Mouse (Mus musculus) midbrain, postnatal 0 days (tissue): ENCODE measurements around the gene Abhd5. TPM values are rescaled to one million over a fixed set of nuclear protein-coding genes. Genes with fewer than 3 reads are reported as not detected.

Source experiments
- ATAC-seq: fragments of 200-750 bp; cut with Nextera tagmentation; 2 replicates; pipeline ENCODE4 v1.8.0; 2017; ENCODE audit warnings: moderate number of reproducible peaks, mild to moderate bottlenecking, moderate TSS enrichment, moderate library complexity; ENCODE audit not compliant: low FRiP score
- DNase-seq: peaks from one replicate; pipeline ENCODE4 v3.0.0-alpha.2; 2015; ENCODE audit warnings: low spot score
- H3K27ac ChIP-seq: fragments of 300-500 bp; sonication (generic); 2 replicates; pipeline ENCODE4 v1.5.1; 2014; ENCODE audit warnings: low read depth, mild to moderate bottlenecking, low read length, mixed read lengths
- H3K27me3 ChIP-seq: fragments of 300-500 bp; sonication (generic); 2 replicates; pipeline ENCODE4 v1.6.1; 2014; ENCODE audit warnings: low read length, control low read depth, mixed read lengths; ENCODE audit not compliant: insufficient read depth
- H3K36me3 ChIP-seq: fragments of 300-500 bp; sonication (generic); 2 replicates; pipeline ENCODE4 v1.6.1; 2014; ENCODE audit warnings: low read length, control low read depth, mixed read lengths; ENCODE audit not compliant: insufficient read depth
- H3K4me1 ChIP-seq: fragments of 300-500 bp; sonication (generic); 2 replicates; pipeline ENCODE4 v1.6.1; 2014; ENCODE audit warnings: mild to moderate bottlenecking, control low read depth, antibody characterized with exemption, low read length, mixed read lengths; ENCODE audit not compliant: insufficient read depth
- H3K4me2 ChIP-seq: fragments of 300-500 bp; sonication (generic); 2 replicates; pipeline ENCODE4 v1.6.1; 2014; ENCODE audit warnings: low read depth, mild to moderate bottlenecking, low read length, mixed read lengths; ENCODE audit not compliant: poor library complexity, severe bottlenecking
- H3K4me3 ChIP-seq: fragments of 300-500 bp; sonication (generic); 2 replicates; pipeline ENCODE4 v1.5.1; 2014; ENCODE audit warnings: low read depth, mild to moderate bottlenecking, low read length, moderate library complexity
- H3K9ac ChIP-seq: fragments of 300-500 bp; sonication (generic); replicated peaks from 2 replicates; pipeline ENCODE4 v1.6.1; 2014; ENCODE audit warnings: mild to moderate bottlenecking, low read length, moderate library complexity, mixed read lengths; ENCODE audit not compliant: poor library complexity, severe bottlenecking
- H3K9me3 ChIP-seq: fragments of 300-500 bp; sonication (generic); 2 replicates; pipeline ENCODE4 v1.6.1; 2016; ENCODE audit warnings: low read length, control low read depth
- CTCF ChIP-seq: IDR thresholded peaks from 2 replicates; pipeline ENCODE4 v1.5.1; 2016; ENCODE audit warnings: antibody characterized with exemption, mild to moderate bottlenecking
- WGBS: fragments of 180-500 bp; shearing (Covaris S2); extraction: QIAGEN DNeasy Blood & Tissue Kit; methylation state at CpG from one replicate; pipeline ENCODE4 v1.1.7; 2014; 5-methylcytosine and 5-hydroxymethylcytosine counted together
- polyA plus RNA-seq: library from polyadenylated mRNA; unstranded; fragments of >200 nt; fragmentation: Nextera tagmentation; extraction: Ambion mirVana; gene quantifications from 2 replicates; pipeline ENCODE4 v1.2.1, GENCODE M21; 2015
- total RNA-seq: library from RNA; depleted of rRNA; stranded (reverse); fragments of >200 nt; gene quantifications from 2 replicates; pipeline ENCODE4 v1.2.3, GENCODE M21; 2014; rRNA removed

Gene Abhd5
- total and polyA plus RNA-seq, 2 experiments from 2014 or later, result 24.3 to 52.2 TPM

DNA sequence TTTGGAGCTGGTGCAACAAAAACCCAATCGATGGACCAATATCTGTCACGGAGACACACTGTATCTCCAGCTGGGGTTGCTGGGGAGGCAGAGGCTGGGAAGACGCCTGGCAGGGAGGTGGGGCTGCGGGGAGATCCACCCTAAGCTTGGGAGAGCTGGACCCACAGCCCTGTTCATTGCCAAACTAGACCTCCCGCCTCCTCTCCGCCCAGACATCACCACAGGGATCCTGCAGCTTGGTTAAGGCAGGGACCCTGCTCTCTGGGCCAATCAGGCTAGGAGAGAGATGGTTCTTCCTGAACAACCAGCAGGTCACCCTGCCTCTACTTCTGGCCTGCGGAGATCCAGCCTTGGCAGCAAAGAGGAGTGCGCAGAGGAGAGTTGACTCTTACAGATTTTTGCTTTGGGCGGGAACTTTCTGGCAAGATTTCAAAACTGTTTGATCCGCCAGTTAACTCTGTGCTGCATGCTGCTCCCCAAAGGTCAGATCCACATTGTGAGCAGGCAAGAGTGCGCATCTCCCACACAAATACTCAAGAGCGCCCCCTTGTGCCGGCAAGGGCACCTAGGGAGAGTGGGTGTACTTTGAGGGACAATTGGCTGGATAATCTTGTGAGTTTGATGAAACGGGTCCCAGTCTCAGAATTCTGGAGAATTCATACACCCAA is 73.7 kb downstream of the Abhd5 start:
- no peaks in the 10 kb centered on the region for H3K36me3 ChIP-seq
- H3K9ac ChIP-seq, result no peak overlapping the region
- no peaks in the 10 kb centered on the region for H3K27me3 ChIP-seq
- no peak for ATAC-seq
- TF ChIP-seq CTCF, result peak; percentile 50
- H3K4me3 ChIP-seq, result no peak overlapping the region
- H3K27ac ChIP-seq, result no peak overlapping the region
- no peaks in the 10 kb centered on the region for H3K4me1 ChIP-seq
- 48% methylated on average over 14 of the region's 14 CpGs for WGBS
- DNase-seq, result peak; percentile 7
- H3K9me3 ChIP-seq, result no peaks in the 10 kb centered on the region
- H3K4me2 ChIP-seq, result no peak overlapping the region

DNA sequence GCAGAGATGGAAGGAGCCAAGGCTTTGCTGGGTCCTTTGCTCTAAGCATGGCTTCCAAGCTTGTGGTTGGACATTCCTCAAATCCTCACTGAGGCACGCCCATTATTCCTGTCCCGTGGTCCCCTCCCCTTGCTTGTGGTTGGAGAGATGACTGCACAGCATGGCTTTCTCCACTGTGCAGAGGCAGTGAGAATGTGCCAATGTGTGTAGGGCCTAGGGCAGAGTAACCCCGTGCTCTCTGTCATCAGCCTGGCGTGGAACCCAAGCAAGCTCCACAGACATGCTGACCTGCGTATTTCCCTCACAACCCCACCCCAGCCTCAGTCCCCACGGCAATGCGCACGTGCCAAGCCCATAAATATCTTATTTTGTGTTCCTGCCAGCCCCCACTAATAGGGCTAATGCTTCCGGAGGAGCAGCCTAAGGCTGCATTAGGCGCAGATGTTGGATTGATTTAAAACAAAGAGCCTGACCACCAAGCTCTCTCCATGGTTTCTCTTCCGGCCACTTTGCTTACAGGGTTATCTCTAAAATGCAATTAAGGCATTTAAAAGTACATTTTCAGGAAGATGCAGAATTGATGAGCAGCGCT is 77.7 kb downstream of the Abhd5 start:
- no peak for ATAC-seq
- Histone ChIP-seq H3K36me3 (no peaks in the 10 kb centered on the region), H3K9me3 (no peaks in the 10 kb centered on the region), H3K27ac (no peak overlapping the region), H3K27me3 (no peaks in the 10 kb centered on the region), H3K4me2 (no peak overlapping the region), H3K4me3 (no peak overlapping the region), H3K9ac (no peak overlapping the region), H3K4me1 (no peaks in the 10 kb centered on the region)
- no peak for TF ChIP-seq CTCF
- 83% methylated on average over 12 of the region's 12 CpGs for WGBS
- no peak for DNase-seq

DNA sequence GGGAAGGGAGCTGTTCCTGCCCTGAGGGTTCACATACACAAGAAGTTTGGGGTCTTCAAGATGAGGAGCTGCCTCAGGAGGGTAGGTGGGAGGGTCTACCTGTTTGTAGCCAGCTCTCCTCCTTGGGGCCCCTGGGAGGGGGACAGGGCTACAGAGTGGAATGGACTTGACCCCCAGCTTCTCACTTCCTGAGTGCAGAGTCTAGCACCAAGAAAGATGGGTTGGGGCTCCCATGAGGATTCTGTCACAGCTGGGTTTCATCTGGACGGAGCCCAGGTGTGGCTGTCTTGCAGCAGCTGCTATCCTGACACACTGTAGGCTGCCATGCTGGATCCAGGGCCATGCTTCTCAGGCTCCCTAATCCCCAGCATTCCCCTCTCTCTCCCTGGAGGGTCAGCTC is 78.3 kb downstream of the Abhd5 start:
- no peak for ATAC-seq
- 69% methylated on average over 1 of the region's 1 CpGs for WGBS
- Histone ChIP-seq H3K9ac (no peak overlapping the region), H3K27ac (no peak overlapping the region), H3K36me3 (no peaks in the 10 kb centered on the region), H3K4me2 (no peak overlapping the region), H3K9me3 (no peaks in the 10 kb centered on the region), H3K4me1 (no peaks in the 10 kb centered on the region), H3K27me3 (no peaks in the 10 kb centered on the region), H3K4me3 (no peak overlapping the region)
- no peak for DNase-seq
- no peak for TF ChIP-seq CTCF

Other genes with a start within 250 kb of the Abhd5 start
- gene Snrk, start 234.3 kb upstream of the Abhd5 start, total RNA-seq, result 90.5 and 101 TPM in 2 replicates
- gene Snrk, start 234.3 kb upstream of the Abhd5 start, polyA plus RNA-seq, result 77.2 and 79.9 TPM in 2 replicates
- 27.2 and 33.0 TPM in 2 replicates for gene Ano10, start 57.2 kb upstream of the Abhd5 start, total RNA-seq
- gene Ano10, start 57.2 kb upstream of the Abhd5 start, polyA plus RNA-seq, result 29.9 and 36.5 TPM in 2 replicates